Mouse (Mus musculus) urinary bladder, postnatal 36 days (tissue): ENCODE results near the gene Tmem176a.
"Not testable (repeated sequence)": the region's sequence is repeated elsewhere in the genome, so short reads cannot be mapped to it uniquely, and the experiment has no call there.

Experiments used
- DNase-seq, 2 experiments: peaks; one replicate each; pipeline ENCODE4 v3.0.0; 2022; ENCODE audit warnings: low spot score in 2 of 2, mixed read lengths in 1 of 2

Tmem176a gene

DNA sequence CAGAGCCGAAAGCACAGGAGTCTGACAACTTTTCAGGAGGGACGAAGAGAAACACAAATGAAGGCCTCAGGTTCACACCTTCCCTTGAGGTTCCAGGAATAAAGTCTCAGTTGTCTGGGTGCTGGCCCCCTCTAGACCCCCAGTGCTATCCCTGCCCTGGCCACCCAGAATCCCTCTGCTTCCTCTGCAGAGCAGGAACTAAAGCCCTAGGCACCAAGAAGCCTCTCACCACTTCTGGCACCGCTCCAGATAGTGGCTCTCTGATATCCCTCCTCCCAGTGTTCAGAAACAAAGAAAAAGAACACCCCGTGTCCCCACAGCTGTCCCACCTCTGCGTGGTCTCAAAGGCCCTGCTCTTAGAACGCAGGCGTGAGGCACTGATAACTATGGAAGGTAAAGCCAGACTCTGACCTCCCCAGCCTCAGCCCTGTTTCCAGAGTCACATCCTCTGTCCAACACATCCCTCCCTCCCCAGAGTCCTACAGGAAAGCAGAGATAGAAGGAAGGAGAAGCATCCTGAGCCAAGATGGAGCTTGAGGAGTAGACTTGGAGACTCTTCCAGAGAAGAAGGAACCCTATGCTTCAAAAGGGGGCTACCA, at the start of gene Tmem176a:
Gene Tmem176a (plus strand): TSS at position 549 of the 599 bp plus-strand sequence.
- DNase-seq, result peak; percentile 35 to 38

GRCm38 (mm10) chr6:48801897-48802296, 38.8 kb upstream of the Tmem176a start:
- DNase-seq, result no peak

GRCm38 (mm10) chr6:48803406-48804051, 37.2 kb upstream of the Tmem176a start:
- no peak for DNase-seq

DNA sequence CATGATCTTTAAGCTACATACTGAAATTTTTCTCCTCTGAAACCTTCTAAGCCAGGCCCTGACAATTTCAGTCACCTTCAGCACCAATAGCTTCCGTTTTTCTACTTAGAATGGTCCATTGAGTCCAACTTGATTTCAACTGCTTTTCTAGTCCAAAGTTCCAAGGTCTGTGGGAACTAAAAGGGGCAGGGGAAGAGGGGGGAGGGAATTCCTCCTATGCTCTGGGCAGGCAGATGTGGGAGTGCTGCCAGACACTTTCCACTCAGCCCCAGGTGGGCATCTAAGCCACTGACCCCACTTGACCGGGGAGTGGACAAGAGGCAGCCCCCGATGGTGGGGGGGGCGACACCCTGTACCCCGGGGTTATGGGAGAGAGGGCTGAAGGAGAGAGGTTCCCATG, 36.4 kb upstream of the Tmem176a start:
- DNase-seq, result no peak

GRCm38 (mm10) chr6:48806746-48807145, 34.0 kb upstream of the Tmem176a start:
- no peak for DNase-seq

GRCm38 (mm10) chr6:48809494-48810219, 31.1 kb upstream of the Tmem176a start:
- no peak for DNase-seq

DNA sequence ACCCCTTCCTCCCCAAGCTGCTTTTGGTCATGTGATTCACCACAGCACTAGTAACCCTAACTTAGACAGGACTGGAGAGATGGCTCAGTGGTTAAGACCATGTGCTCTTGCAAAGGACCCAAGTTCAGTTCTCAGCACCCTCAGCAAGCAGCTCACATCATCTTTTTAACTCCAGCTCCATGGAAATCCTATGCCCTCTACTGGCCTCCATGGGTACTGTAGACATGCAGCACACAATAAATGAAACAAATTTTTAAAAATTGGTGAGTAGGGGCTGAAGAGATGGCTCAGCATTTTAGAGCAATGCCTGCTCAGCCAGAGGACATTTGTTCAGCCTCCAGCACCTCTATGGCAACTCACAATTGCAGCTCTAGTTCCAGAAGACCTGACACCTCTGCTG, 25.7 kb upstream of the Tmem176a start:
- DNase-seq, result no peak

GRCm38 (mm10) chr6:48817815-48818214, 22.9 kb upstream of the Tmem176a start:
- DNase-seq, result peak; percentile 50 to 67

GRCm38 (mm10) chr6:48821991-48822785, 18.5 kb upstream of the Tmem176a start:
- not testable (repeated sequence) for DNase-seq

DNA sequence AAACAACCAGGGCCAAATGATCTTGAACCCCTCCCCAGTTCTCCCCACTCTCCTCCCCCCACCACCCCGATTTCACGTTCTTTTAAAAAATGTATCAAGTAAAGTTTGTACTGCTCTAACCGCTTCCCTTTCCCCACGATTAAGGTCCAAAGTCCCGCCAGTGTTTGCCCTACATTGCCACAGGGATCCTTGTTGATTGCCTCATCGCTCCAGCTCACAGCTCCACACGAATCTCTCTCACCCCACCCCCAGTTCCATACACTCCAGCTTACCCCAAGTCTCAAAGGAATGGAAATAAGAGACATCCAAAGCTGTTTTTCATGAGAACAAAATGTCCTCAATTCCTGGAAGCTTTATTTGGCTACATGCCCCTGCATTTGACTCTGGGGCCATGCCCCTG, 15.7 kb upstream of the Tmem176a start:
- no peak for DNase-seq

GRCm38 (mm10) chr6:48828976-48829375, 11.7 kb upstream of the Tmem176a start:
- DNase-seq, result no peak

DNA sequence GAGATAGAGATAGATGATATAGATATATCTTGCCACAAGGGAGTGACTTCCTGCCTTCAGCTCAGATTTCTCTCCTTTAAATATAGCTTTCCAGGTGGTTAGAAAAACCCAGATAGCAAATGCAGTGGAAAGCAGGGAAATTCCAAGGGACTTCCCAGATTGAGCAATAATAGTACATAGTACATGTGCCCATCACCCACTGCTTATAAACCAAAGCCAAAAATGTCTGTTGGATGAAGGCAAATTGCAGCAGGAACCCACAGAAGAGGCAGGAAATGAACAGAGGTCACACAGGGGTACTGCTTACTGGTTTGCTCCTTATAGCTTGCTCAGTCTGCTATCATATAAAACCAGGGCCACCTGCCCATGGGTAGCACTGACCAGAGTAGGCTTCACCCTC, 11.1 kb upstream of the Tmem176a start:
- no peak for DNase-seq

DNA sequence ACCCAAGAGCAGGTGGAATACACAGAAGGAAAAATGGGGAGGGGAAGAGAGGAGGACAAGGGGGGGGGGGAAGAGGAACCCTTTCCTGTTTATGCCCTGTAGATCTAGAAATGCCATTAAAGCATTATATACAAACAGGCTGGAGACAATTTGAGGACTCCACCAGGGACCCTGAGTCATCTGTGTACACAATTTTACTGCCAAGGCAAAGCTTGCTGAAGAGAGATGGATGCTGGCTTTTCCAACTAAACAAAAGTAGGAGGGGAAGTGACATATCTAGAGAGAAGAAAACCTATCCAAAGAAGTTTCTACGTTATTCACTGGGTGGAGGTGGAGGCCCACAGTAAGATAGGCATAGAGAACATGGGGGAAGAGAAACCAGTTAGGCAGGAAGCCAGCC, 10.5 kb upstream of the Tmem176a start:
- no peak for DNase-seq

- DNase-seq, result no peak
Measured at GRCm38 (mm10) chr6:48831141-48831540, 9.6 kb upstream of the Tmem176a start.

GRCm38 (mm10) chr6:48832426-48832825, 8.3 kb upstream of the Tmem176a start:
- no peak for DNase-seq

DNA sequence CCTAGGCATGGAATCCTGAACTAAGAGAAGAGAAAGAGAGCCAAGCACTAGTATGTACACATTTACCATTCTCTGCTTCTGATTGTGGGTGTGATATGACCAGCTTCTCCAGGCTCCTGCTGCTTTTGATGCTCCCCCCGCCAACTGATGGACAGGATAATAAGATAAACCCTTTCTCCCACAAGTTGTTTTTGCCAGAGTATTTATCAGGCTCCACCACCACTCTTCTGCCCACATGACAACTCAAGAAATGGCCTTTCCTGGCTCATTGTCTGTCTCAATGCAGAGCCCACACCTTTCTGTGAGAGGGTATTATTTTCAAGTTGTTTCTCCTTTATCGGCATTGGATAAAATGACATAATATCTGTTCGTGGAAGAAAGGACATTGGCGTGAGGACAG, 7.2 kb upstream of the Tmem176a start:
- DNase-seq, result no peak

- DNase-seq, result no peak
Measured at GRCm38 (mm10) chr6:48835241-48835640, 5.5 kb upstream of the Tmem176a start.

DNA sequence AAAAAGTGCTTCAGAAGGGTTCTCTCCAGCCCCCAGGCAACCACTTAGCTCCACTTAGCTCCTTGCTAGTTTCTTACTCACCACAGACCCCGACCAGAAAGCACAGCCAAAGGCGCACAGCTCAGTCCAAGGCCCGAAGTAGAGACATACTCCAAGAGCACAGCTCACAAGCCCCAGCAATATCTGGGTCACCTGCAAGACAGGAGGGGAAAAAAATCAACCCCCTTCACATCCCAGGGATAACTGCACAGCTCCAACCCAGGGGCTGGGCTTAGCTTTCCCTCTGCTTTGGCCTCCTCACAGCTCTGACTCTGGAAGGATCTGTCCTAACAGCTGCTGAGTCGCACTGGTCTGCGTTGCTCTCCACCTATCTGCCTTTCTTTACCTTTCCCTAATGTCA, 4.6 kb upstream of the Tmem176a start:
- no peak for DNase-seq

DNA sequence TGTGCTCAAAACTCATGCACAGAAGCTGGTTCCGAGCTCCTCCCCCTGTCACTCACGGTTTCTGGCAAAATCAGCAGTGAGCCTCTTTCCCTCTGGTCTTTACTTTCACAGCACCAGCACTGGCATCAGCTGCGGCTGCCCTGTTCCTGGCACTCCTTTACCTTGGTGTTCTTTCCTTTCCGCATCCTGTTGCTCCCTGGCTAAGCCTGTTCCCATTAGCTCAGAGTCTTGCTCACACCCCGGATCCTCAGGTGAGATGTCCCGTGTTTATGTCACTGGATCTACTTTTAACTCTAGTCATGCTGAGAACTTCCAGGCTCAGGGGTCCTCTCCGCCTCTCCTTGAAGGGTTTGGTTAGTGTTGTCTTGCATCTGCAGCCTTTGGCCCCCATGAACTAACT, 3.2 kb upstream of the Tmem176a start:
- DNase-seq, result no peak

- no peak for DNase-seq
Measured at GRCm38 (mm10) chr6:48838321-48839080, 2.2 kb upstream of the Tmem176a start.

- peak; percentile 94 for DNase-seq
Measured at GRCm38 (mm10) chr6:48840973-48841625, 380 bp downstream of the Tmem176a start, which contains the start of gene Tmem176b. TSS of gene Tmem176b (minus strand) at chr6:48841496.
